Mouse (Mus musculus) G1E (cell line): ENCODE measurements around the gene Gin1. TPM values are rescaled to one million over a fixed set of nuclear protein-coding genes. Genes with fewer than 3 reads are reported as not detected.

Experiments used
- ATAC-seq: 2 replicates; pipeline ENCODE4 v1.8.0; 2016; ENCODE audit warnings: mild to moderate bottlenecking; ENCODE audit not compliant: insufficient number of reproducible peaks, poor library complexity, low FRiP score, severe bottlenecking; ENCODE audit errors: extremely low read depth
- DNase-seq: peaks from one replicate; pipeline ENCODE4 v3.0.0; 2012; ENCODE audit warnings: low spot score
- H3K27me3 ChIP-seq: 2 replicates; pipeline ENCODE4 v1.6.1; 2012; ENCODE audit warnings: mild to moderate bottlenecking, low read length, inconsistent platforms; ENCODE audit not compliant: insufficient read depth
- H3K36me3 ChIP-seq: replicated peaks from 2 replicates; pipeline ENCODE3; 2012; ENCODE audit warnings: mild to moderate bottlenecking, inconsistent platforms
- H3K4me1 ChIP-seq: 2 replicates; pipeline ENCODE4 v1.6.1; 2012; ENCODE audit warnings: low read depth, low read length, inconsistent platforms, mixed read lengths; ENCODE audit not compliant: insufficient read depth
- H3K4me3 ChIP-seq: 2 replicates; pipeline ENCODE4 v1.5.1; 2012; ENCODE audit warnings: low read depth, mild to moderate bottlenecking, inconsistent platforms, low read length, moderate library complexity, mixed read lengths
- H3K9me3 ChIP-seq: replicated peaks from 2 replicates; pipeline ENCODE4 v1.6.1; 2012; ENCODE audit warnings: inconsistent platforms
- CTCF ChIP-seq: IDR thresholded peaks from 2 replicates; pipeline ENCODE4 v1.5.1; 2012; ENCODE audit warnings: low read depth, low read length, inconsistent platforms, mixed read lengths
- GATA1 ChIP-seq: IDR thresholded peaks from 2 replicates; pipeline ENCODE4 v1.6.1; 2012; ENCODE audit warnings: borderline replicate concordance, low read length, inconsistent platforms, mixed read lengths
- GATA2 ChIP-seq: IDR thresholded peaks from 2 replicates; pipeline ENCODE4 v1.6.1; 2012; ENCODE audit warnings: low read depth, low read length, inconsistent platforms, borderline replicate concordance
- POLR2AphosphoS5 ChIP-seq: IDR thresholded peaks from 2 replicates; pipeline ENCODE4 v1.6.1; 2012; ENCODE audit warnings: low read depth, low read length, inconsistent platforms; ENCODE audit not compliant: insufficient replicate concordance
- TAL1 ChIP-seq: conservative IDR thresholded peaks from 2 replicates; pipeline ENCODE4 v1.6.1; 2012; ENCODE audit warnings: low read depth, low read length, inconsistent platforms, mixed read lengths
- polyA plus RNA-seq: library from polyadenylated mRNA; stranded (reverse); fragments of >175 nt; gene quantifications from 2 replicates; pipeline ENCODE4 v1.2.3, GENCODE M21; 2012
- total RNA-seq, 2 experiments: library from RNA; stranded (forward) in 1 of 2; stranded (reverse) in 1 of 2; fragments of 200-1000 nt in 1 of 2; fragments of >200 nt in 1 of 2; fragmentation: Nextera tagmentation in 1 of 2; gene quantifications; 2 replicates each; pipeline ENCODE4 v1.2.3; 2014 to 2017

Gene Gin1
- total and polyA plus RNA-seq, 3 experiments: 1.8 to 55.7 (median 27.6) TPM

- Histone ChIP-seq H3K4me3 (no peak overlapping the region), H3K27me3 (no peaks in the 10 kb centered on the region), H3K9me3 (no peaks in the 10 kb centered on the region), H3K36me3 (peaks cover 37% of the 10 kb centered on the region), H3K4me1 (peaks cover 9% of the 10 kb centered on the region)
- no peak for TF ChIP-seq POLR2AphosphoS5
- TF ChIP-seq GATA1: no peak
- TF ChIP-seq CTCF: no peak
- TF ChIP-seq GATA2: no peak
- no peak for TF ChIP-seq TAL1
- DNase-seq (peak; percentile 26), ATAC-seq (peak; percentile 91)
Measured at GRCm38 (mm10) chr1:97781674-97782073, 11.7 kb downstream of the Gin1 start.

- no peak for ATAC-seq
- Histone ChIP-seq H3K36me3 (peaks cover 44% of the 10 kb centered on the region), H3K4me1 (peaks cover 5% of the 10 kb centered on the region), H3K27me3 (no peaks in the 10 kb centered on the region), H3K9me3 (no peaks in the 10 kb centered on the region), H3K4me3 (no peak overlapping the region)
- no peak for DNase-seq
- no peak for TF ChIP-seq POLR2AphosphoS5
- no peak for TF ChIP-seq GATA2
- no peak for TF ChIP-seq TAL1
- TF ChIP-seq GATA1: no peak
- no peak for TF ChIP-seq CTCF
Measured at GRCm38 (mm10) chr1:97784928-97785327, 15.0 kb downstream of the Gin1 start.

GRCm38 (mm10) chr1:97785685-97786393 is 15.9 kb downstream of the Gin1 start:
- Histone ChIP-seq H3K36me3 (peaks cover 44% of the 10 kb centered on the region), H3K9me3 (no peaks in the 10 kb centered on the region), H3K4me1 (peaks cover 5% of the 10 kb centered on the region), H3K27me3 (no peaks in the 10 kb centered on the region), H3K4me3 (no peak overlapping the region)
- no peak for DNase-seq
- ATAC-seq: no peak
- TF ChIP-seq GATA1 (no peak), POLR2AphosphoS5 (no peak), CTCF (no peak), GATA2 (no peak), TAL1 (no peak)

GRCm38 (mm10) chr1:97787674-97788073 is 17.7 kb downstream of the Gin1 start:
- TF ChIP-seq CTCF (no peak), POLR2AphosphoS5 (no peak), TAL1 (no peak), GATA1 (no peak), GATA2 (no peak)
- no peak overlapping the region for H3K4me3 ChIP-seq
- no peak for ATAC-seq
- no peaks in the 10 kb centered on the region for H3K9me3 ChIP-seq
- peaks cover 41% of the 10 kb centered on the region for H3K36me3 ChIP-seq
- no peak for DNase-seq
- H3K27me3 ChIP-seq: no peaks in the 10 kb centered on the region
- no peaks in the 10 kb centered on the region; the same call in 1 of the 2 replicates for H3K4me1 ChIP-seq

GRCm38 (mm10) chr1:97788490-97788889 is 18.5 kb downstream of the Gin1 start:
- DNase-seq: no peak
- H3K4me3 ChIP-seq: no peak overlapping the region
- H3K4me1 ChIP-seq: no peaks in the 10 kb centered on the region; the same call in 1 of the 2 replicates
- ATAC-seq: no peak
- H3K36me3 ChIP-seq: peaks cover 44% of the 10 kb centered on the region
- TF ChIP-seq CTCF (no peak), GATA2 (no peak), TAL1 (no peak), GATA1 (no peak), POLR2AphosphoS5 (no peak)
- no peaks in the 10 kb centered on the region for H3K27me3 ChIP-seq
- no peaks in the 10 kb centered on the region for H3K9me3 ChIP-seq

- no peak overlapping the region for H3K4me3 ChIP-seq
- no peaks in the 10 kb centered on the region for H3K9me3 ChIP-seq
- no peaks in the 10 kb centered on the region for H3K4me1 ChIP-seq
- TF ChIP-seq CTCF (no peak), POLR2AphosphoS5 (no peak), TAL1 (no peak), GATA1 (no peak), GATA2 (no peak)
- peaks cover 12% of the 10 kb centered on the region for H3K36me3 ChIP-seq
- DNase-seq (no peak), ATAC-seq (no peak)
- H3K27me3 ChIP-seq: no peaks in the 10 kb centered on the region
Measured at GRCm38 (mm10) chr1:97794110-97794509, 24.1 kb downstream of the Gin1 start.

- DNase-seq: no peak
- Histone ChIP-seq H3K36me3 (peaks cover 10% of the 10 kb centered on the region), H3K27me3 (peaks cover 2% of the 10 kb centered on the region; the same call in 1 of the 2 replicates), H3K4me3 (no peak overlapping the region), H3K4me1 (no peaks in the 10 kb centered on the region), H3K9me3 (no peaks in the 10 kb centered on the region)
- no peak for ATAC-seq
- TF ChIP-seq GATA1 (no peak), POLR2AphosphoS5 (no peak), CTCF (no peak), TAL1 (no peak), GATA2 (no peak)
Measured at GRCm38 (mm10) chr1:97795936-97796335, 26.0 kb downstream of the Gin1 start.
